Mouse (Mus musculus) embryonic facial prominence, embryonic 11.5 days (tissue): ENCODE data around the gene Csrnp1. TPM values are rescaled to one million over a fixed set of nuclear protein-coding genes. Genes with fewer than 3 reads are reported as not detected.

Experiments used
- ATAC-seq: fragments of 200-750 bp; cut with Nextera tagmentation; replicated peaks from 2 replicates; pipeline ENCODE4 v1.8.0; 2017; ENCODE audit warnings: low read depth; ENCODE audit not compliant: insufficient number of reproducible peaks, low FRiP score, low TSS enrichment
- DNase-seq: peaks from one replicate; pipeline ENCODE4 v3.0.0-alpha.2; 2015; ENCODE audit warnings: low spot score
- H3K27ac ChIP-seq: fragments of 300-500 bp; sonication (generic); replicated peaks from 2 replicates; pipeline ENCODE4 v1.5.1; 2014; ENCODE audit warnings: mild to moderate bottlenecking, low read depth, low read length, control low read depth
- H3K27me3 ChIP-seq: fragments of 300-500 bp; sonication (generic); 2 replicates; pipeline ENCODE4 v1.6.1; 2014; ENCODE audit warnings: mild to moderate bottlenecking, low read length, moderate library complexity, mixed read lengths; ENCODE audit not compliant: control insufficient read depth, insufficient read depth
- H3K36me3 ChIP-seq: fragments of 300-500 bp; sonication (generic); replicated peaks from 2 replicates; pipeline ENCODE4 v1.6.1; 2014; ENCODE audit warnings: low read depth, mild to moderate bottlenecking, low read length, moderate library complexity, mixed read lengths; ENCODE audit not compliant: control insufficient read depth, insufficient read depth
- H3K4me1 ChIP-seq: fragments of 300-500 bp; sonication (generic); 2 replicates; pipeline ENCODE4 v1.6.1; 2014; ENCODE audit warnings: low read length, mixed read lengths; ENCODE audit not compliant: control insufficient read depth, insufficient read depth
- H3K4me2 ChIP-seq: fragments of 300-500 bp; sonication (generic); 2 replicates; pipeline ENCODE4 v1.6.1; 2014; ENCODE audit warnings: low read depth, mild to moderate bottlenecking, control low read depth, low read length, moderate library complexity
- H3K4me3 ChIP-seq: fragments of 300-500 bp; sonication (generic); 2 replicates; pipeline ENCODE4 v1.5.1; 2014; ENCODE audit warnings: low read depth, low read length, control low read depth
- H3K9ac ChIP-seq: fragments of 300-500 bp; sonication (generic); replicated peaks from 2 replicates; pipeline ENCODE4 v1.6.1; 2014; ENCODE audit warnings: mild to moderate bottlenecking, control low read depth, low read length
- H3K9me3 ChIP-seq: fragments of 300-500 bp; sonication (generic); replicated peaks from 2 replicates; pipeline ENCODE4 v1.6.1; 2016; ENCODE audit warnings: mild to moderate bottlenecking, low read length, inconsistent platforms, mixed read lengths; ENCODE audit not compliant: control insufficient read depth
- WGBS: fragments of 180-500 bp; shearing (Covaris S2); extraction: QIAGEN DNeasy Blood & Tissue Kit; methylation state at CpG from one replicate; pipeline ENCODE4 v1.1.7; 2014; 5-methylcytosine and 5-hydroxymethylcytosine counted together
- polyA plus RNA-seq: library from polyadenylated mRNA; unstranded; fragments of >200 nt; fragmentation: Nextera tagmentation; extraction: Ambion mirVana; gene quantifications from 2 replicates; pipeline ENCODE4 v1.2.1, GENCODE M21; 2014

Csrnp1 gene
- polyA plus RNA-seq, 1 experiment from 2014 or later: 2.1 TPM

- Histone ChIP-seq H3K4me2 (no peak overlapping the region), H3K27me3 (no peaks in the 10 kb centered on the region), H3K4me3 (no peak overlapping the region), H3K9ac (no peak overlapping the region), H3K9me3 (no peaks in the 10 kb centered on the region), H3K27ac (no peak overlapping the region), H3K4me1 (peaks cover 4% of the 10 kb centered on the region; the same call in 1 of the 2 replicates), H3K36me3 (no peaks in the 10 kb centered on the region; the same call in none of the 2 replicates)
- ATAC-seq: no peak
- no peak for DNase-seq
- WGBS: 95% methylated on average over 23 of the region's 23 CpGs
These were observed 11.2 kb downstream of the Csrnp1 start for GRCm38 (mm10) chr9:119973281-119973680.

- H3K4me2 ChIP-seq: no peak overlapping the region
- no peak overlapping the region for H3K27ac ChIP-seq
- no peaks in the 10 kb centered on the region for H3K27me3 ChIP-seq
- no peaks in the 10 kb centered on the region for H3K4me1 ChIP-seq
- H3K9ac ChIP-seq: no peak overlapping the region
- H3K4me3 ChIP-seq: no peak overlapping the region
- 91% methylated on average over 12 of the region's 12 CpGs for WGBS
- no peaks in the 10 kb centered on the region; the same call in none of the 2 replicates for H3K36me3 ChIP-seq
- no peak for DNase-seq
- ATAC-seq: no peak
- no peaks in the 10 kb centered on the region for H3K9me3 ChIP-seq
These were observed 11.9 kb downstream of the Csrnp1 start for GRCm38 (mm10) chr9:119972582-119972981.

- WGBS: 89% methylated on average over 10 of the region's 10 CpGs
- no peaks in the 10 kb centered on the region for H3K4me1 ChIP-seq
- no peak overlapping the region for H3K27ac ChIP-seq
- no peaks in the 10 kb centered on the region for H3K9me3 ChIP-seq
- no peak for ATAC-seq
- H3K4me3 ChIP-seq: no peak overlapping the region
- H3K27me3 ChIP-seq: no peaks in the 10 kb centered on the region
- no peak for DNase-seq
- no peaks in the 10 kb centered on the region; the same call in none of the 2 replicates for H3K36me3 ChIP-seq
- H3K4me2 ChIP-seq: no peak overlapping the region
- no peak overlapping the region for H3K9ac ChIP-seq
These were observed 12.3 kb downstream of the Csrnp1 start for GRCm38 (mm10) chr9:119972166-119972565.

- no peaks in the 10 kb centered on the region; the same call in none of the 2 replicates for H3K36me3 ChIP-seq
- no peaks in the 10 kb centered on the region for H3K4me1 ChIP-seq
- no peak overlapping the region for H3K27ac ChIP-seq
- WGBS: 91% methylated on average over 7 of the region's 7 CpGs
- H3K4me3 ChIP-seq: no peak overlapping the region
- H3K27me3 ChIP-seq: no peaks in the 10 kb centered on the region
- DNase-seq (no peak), ATAC-seq (no peak)
- H3K9ac ChIP-seq: no peak overlapping the region
- no peak overlapping the region for H3K4me2 ChIP-seq
- no peaks in the 10 kb centered on the region for H3K9me3 ChIP-seq
These were observed 13.4 kb downstream of the Csrnp1 start for GRCm38 (mm10) chr9:119970763-119971656.

GRCm38 (mm10) chr9:119970221-119970620, 14.2 kb downstream of the Csrnp1 start:
- no peaks in the 10 kb centered on the region for H3K4me1 ChIP-seq
- H3K36me3 ChIP-seq: no peaks in the 10 kb centered on the region; the same call in none of the 2 replicates
- H3K9me3 ChIP-seq: no peaks in the 10 kb centered on the region
- H3K9ac ChIP-seq: no peak overlapping the region
- DNase-seq (no peak), ATAC-seq (no peak)
- no peaks in the 10 kb centered on the region for H3K27me3 ChIP-seq
- no peak overlapping the region for H3K27ac ChIP-seq
- no peak overlapping the region for H3K4me3 ChIP-seq
- WGBS: 44% methylated on average over 6 of the region's 6 CpGs
- H3K4me2 ChIP-seq: no peak overlapping the region

- Histone ChIP-seq H3K4me1 (no peaks in the 10 kb centered on the region), H3K9me3 (no peaks in the 10 kb centered on the region), H3K4me3 (no peak overlapping the region), H3K27me3 (no peaks in the 10 kb centered on the region), H3K36me3 (no peaks in the 10 kb centered on the region; the same call in none of the 2 replicates), H3K27ac (no peak overlapping the region), H3K9ac (no peak overlapping the region), H3K4me2 (no peak overlapping the region)
- no peak for DNase-seq
- 85% methylated on average over 7 of the region's 7 CpGs for WGBS
- ATAC-seq: no peak
These were observed 14.6 kb downstream of the Csrnp1 start for GRCm38 (mm10) chr9:119969811-119970210.

GRCm38 (mm10) chr9:119966221-119966910, 18.1 kb downstream of the Csrnp1 start:
- Histone ChIP-seq H3K4me3 (no peak overlapping the region), H3K9ac (no peak overlapping the region), H3K27me3 (no peaks in the 10 kb centered on the region), H3K4me2 (no peak overlapping the region), H3K9me3 (no peaks in the 10 kb centered on the region), H3K36me3 (no peaks in the 10 kb centered on the region), H3K4me1 (0 out of 2 replicates have a peak, but pooled peaks cover 4% of the 10 kb centered on the region), H3K27ac (no peak overlapping the region)
- 84% methylated on average over 26 of the region's 26 CpGs for WGBS
- ATAC-seq: no peak
- DNase-seq: no peak

- Histone ChIP-seq H3K4me2 (no peak overlapping the region), H3K4me3 (no peak overlapping the region), H3K4me1 (0 out of 2 replicates have a peak, but pooled peaks cover 4% of the 10 kb centered on the region), H3K27me3 (no peaks in the 10 kb centered on the region), H3K27ac (no peak overlapping the region), H3K36me3 (no peaks in the 10 kb centered on the region), H3K9me3 (no peaks in the 10 kb centered on the region), H3K9ac (no peak overlapping the region)
- 78% methylated on average over 3 of the region's 3 CpGs for WGBS
- ATAC-seq (no peak), DNase-seq (no peak)
These were observed 19.3 kb downstream of the Csrnp1 start for GRCm38 (mm10) chr9:119965186-119965585.
